Mouse (Mus musculus): ENCODE measurements around the gene Pard3b. TPM values are rescaled to one million over a fixed set of nuclear protein-coding genes. Genes with fewer than 3 reads are reported as not detected.

Pard3b gene
- polyA plus RNA-seq, 1 experiment: 3.0 TPM

DNA sequence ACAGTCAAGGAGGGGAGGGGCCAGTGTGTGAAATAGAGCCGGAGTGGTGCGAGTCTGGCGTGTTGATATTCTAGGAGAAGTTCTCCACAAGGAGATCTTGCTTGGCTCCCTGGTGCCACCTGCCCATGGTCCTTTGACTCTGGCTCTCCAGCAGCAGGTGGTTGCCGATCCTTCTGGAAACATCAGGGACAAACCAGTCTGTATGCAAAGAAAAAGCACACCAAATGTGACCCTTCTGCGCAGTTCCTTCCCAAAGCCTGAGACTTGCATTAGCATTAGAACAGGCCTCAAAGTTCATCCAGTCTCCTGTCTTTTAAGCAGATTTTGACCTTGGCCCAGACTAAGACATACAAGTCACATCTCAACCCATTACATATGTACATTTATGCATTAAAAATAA is 1011.9 kb downstream of the Pard3b start:
- Histone ChIP-seq H3K4me1 (ENCODE audit: control insufficient read depth, insufficient read depth, insufficient read length, low read length) (no peaks in the 10 kb centered on the region), H3K27ac (replicated peaks; ENCODE audit: low read depth, low read length) (no peak overlapping the region), H3K4me3 (ENCODE audit: insufficient read depth, low read depth, low read length) (no peak overlapping the region)

DNA sequence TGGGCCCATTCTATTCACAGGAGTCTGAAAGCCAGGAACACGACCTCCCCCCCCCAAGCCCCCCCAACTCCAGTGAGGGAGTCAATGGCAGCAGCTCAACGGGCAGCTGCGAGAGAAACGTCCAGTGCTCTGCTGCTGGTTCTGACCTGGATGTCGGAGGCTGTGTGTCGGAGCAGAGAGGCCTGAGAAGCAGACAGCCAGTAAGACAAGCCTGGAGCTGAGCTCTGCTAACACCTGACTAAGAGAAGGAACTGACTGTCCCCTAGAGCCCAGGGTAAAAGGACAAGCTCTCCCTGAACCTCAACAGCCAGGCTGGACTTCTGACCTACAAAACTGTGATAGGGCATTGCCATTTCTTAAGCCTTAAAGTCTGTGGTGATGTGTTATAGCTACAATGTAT is 1015.8 kb downstream of the Pard3b start:
- H3K27ac ChIP-seq (replicated peaks; ENCODE audit: low read depth, low read length): no peak overlapping the region
- H3K4me3 ChIP-seq (ENCODE audit: insufficient read depth, low read depth, low read length): no peak overlapping the region
- no peaks in the 10 kb centered on the region for H3K4me1 ChIP-seq (ENCODE audit: control insufficient read depth, insufficient read depth, insufficient read length, low read length)

DNA sequence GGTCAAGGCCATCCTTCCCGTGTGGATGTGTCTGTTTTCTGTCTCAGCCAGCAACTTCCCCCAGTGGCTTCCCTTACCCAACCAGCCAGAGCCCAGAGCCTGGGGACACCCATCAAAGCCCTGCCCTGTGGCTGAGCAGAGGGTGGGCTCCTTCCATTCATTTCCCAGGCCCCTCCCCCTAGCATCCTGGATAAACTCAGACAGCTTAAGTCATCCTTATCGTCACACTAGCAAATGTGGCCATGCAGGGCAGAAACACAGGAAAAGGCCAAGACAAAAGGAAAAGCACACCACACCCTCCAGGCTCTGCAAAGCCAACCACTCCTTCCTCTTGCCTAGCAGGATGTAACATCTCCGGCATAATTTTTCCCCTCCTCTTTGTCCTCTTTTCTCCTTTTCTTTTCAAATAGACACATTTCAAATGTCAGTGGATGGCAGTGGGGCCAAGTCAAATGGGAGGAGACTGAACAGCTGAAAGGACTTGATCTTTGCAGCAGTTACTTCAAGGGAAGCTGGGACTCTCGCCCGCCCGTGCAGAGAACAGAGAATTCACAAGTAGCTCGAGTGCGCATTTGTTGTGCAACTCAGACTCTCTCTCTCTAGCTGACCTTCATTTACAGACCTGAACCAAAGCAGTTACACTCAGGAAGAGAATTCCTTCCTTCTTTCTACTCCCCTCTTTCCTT is 1026.5 kb downstream of the Pard3b start:
- Histone ChIP-seq H3K4me1 (ENCODE audit: control insufficient read depth, insufficient read depth, insufficient read length, low read length) (0 out of 2 replicates have a peak, but pooled peaks cover 3% of the 10 kb centered on the region), H3K27ac (replicated peaks; ENCODE audit: low read depth, low read length) (no peak overlapping the region), H3K4me3 (ENCODE audit: insufficient read depth, low read depth, low read length) (no peak overlapping the region)

DNA sequence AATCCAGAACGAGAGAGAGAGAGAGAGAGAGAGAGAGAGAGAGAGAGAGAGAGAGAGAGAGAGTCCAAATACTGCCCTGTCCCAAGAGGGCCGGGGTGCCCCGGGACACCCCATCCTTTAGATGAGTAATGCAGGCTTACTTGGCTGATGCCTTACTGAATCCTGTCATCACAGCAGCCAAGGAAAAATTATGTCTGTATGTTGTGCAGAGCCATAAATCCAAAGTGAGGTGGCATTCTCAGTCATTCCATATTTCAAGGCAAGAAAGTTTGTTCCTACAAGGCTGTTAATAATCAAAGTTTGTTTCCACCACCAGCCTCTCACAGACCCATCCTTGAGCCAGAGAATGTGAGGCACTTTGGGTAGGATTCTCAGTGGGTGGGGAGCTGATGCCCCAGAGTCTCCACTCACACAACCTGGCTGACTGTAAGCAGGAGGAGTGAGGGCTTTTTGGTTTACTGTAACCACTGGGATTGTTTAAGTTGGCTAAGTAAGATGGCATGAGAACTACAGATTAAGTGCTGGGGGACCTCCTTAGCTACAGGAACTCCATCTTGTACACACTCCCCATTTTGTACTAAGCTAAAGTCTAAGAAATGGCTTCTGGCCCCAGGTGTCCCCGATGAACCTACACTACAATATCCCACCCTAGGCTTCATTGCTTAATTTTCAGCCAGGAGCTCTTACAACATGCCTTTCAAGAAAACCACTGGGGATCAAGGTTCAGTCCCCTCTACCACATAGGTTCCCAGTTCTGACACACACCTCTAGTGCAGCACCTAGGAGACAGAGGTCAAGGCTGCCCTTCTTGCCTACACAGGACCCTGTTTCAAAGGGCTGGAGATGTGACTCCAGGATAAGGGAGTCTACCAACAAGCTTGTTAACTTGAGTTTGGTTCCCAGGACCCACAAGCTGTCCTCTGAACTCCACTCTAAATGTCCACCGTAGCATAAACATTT is 1027.4 kb downstream of the Pard3b start:
- H3K4me1 ChIP-seq (ENCODE audit: control insufficient read depth, insufficient read depth, insufficient read length, low read length): 0 out of 2 replicates have a peak, but pooled peaks cover 3% of the 10 kb centered on the region
- H3K4me3 ChIP-seq (ENCODE audit: insufficient read depth, low read depth, low read length): no peak overlapping the region
- H3K27ac ChIP-seq (replicated peaks; ENCODE audit: low read depth, low read length): no peak overlapping the region

DNA sequence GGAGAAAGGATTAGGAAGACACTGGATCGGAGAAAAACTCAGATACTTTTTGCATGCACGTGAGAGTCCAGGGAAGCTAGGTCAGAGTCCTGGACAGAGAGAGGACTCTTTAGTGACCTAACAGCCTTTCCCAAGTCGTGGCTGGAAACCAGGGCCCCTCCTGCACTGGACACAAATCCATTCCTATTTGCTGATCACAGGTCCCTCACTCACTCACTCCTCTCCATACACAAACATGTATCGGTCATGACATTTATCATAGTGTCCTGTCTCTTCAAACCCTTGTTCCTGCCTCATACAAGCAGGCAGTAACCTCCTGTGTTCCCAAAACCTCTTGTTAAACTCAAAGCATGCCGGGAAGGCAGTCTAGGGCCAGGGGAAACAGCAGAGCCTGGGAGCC is 1028.2 kb downstream of the Pard3b start:
- H3K27ac ChIP-seq (replicated peaks; ENCODE audit: low read depth, low read length): no peak overlapping the region

DNA sequence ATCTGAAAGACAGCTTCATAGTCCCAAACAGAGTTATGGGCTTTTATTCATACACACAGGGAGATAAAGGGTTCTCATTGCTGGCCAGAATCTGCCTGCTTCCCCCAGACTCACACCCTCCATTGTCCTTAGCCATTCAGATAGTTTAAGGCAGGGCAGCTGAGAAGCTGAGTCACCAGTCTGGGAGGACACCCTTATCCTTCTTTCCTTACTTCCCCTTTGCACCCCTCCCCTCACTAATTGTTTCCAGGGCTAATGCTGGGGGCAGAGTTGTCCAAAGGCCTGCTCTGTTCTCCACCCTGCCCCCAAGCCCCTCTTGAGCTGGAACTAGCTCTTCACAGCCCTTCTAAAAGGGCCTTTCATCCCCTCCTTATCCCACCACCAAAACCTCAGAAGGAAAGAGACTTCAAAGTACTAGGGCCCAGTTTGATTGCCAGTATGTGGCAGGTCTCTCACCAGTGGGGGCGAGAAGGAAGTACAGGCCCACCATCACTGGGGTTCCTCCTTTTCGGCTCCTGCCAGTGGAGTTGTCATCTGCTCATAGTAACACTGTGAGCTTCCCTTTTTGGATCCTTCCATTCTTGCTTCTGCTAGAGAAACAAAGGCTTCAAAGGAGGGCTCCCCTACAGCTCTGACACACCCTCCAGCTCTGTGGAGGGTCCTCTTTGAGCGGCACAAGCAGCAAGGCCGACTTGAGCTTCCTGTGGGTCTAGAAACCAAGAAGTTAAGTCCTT is 1040.2 kb downstream of the Pard3b start:
- no peak overlapping the region for H3K27ac ChIP-seq (replicated peaks; ENCODE audit: low read depth, low read length)
- H3K4me3 ChIP-seq (ENCODE audit: insufficient read depth, low read depth, low read length): no peak overlapping the region
- H3K4me1 ChIP-seq (ENCODE audit: control insufficient read depth, insufficient read depth, insufficient read length, low read length): no peaks in the 10 kb centered on the region

More for the DNA sequence above, 1028.2 kb downstream of the Pard3b start:
- Histone ChIP-seq H3K4me1 (ENCODE audit: control insufficient read depth, insufficient read depth, insufficient read length, low read length) (0 out of 2 replicates have a peak, but pooled peaks cover 3% of the 10 kb centered on the region), H3K4me3 (ENCODE audit: insufficient read depth, low read depth, low read length) (no peak overlapping the region)

DNA sequence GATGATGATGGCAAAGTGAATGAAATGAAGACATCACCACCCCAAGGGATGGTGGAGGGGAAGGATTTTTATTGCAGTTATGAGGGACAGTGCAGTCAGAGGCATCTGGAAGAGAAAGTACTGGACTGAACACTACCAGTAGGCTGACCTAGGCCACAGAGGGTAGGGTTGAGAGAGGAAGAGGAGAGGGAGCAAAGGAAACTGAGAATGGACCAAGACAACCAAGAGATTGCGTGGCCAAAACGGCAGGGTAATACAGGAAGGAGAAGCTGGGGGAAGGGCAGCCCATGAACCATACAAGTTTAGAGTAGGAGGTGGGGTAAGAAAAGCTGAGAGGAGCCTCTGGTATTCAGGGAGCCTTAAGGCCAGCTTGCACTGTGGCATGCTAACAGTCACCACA is 1040.8 kb downstream of the Pard3b start:
- Histone ChIP-seq H3K4me1 (ENCODE audit: control insufficient read depth, insufficient read depth, insufficient read length, low read length) (no peaks in the 10 kb centered on the region), H3K4me3 (ENCODE audit: insufficient read depth, low read depth, low read length) (no peak overlapping the region), H3K27ac (replicated peaks; ENCODE audit: low read depth, low read length) (no peak overlapping the region)

DNA sequence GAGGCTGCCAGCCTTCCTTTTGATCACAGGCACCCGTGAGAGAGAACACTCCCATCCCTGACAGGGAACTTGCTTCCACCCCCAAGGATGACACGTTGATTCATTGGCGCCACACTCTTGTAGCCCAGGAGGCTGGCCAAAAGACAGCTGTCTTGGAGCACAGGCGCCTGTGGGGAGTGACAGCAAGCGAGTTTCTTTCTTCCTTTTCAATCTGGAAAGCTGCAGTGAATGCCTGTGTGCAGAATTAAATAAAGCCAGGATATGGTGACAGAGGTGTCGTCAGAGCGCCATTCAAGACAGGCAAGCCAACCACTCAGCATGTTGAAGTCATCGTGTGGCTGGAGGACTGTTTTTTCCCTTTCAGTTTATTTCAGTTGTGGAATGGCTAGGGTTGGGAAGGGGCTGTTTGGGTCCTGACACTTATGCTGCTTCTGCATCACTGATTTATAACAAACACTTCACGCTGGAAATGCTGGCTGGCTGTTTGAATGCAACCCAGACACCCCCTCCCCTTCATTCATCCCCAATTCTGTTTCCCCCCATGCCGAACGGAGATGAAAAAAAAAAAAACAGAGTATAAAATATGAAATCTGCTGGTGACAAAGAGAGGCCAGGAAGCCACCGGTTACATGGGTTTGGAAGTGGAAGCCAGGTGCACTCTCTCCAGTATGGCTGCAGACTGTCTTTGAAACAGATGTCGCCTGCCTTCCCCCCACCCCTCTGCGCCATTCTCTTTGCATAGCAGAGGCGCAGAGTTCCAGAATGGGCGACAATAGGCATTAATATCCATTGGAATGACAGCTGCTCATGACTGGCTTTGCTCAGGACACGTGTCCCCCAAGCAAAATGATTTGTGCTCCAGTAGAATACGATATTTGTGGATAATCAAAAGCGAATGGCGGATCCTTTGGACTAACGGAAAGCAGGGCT is 1044.1 kb downstream of the Pard3b start:
- Histone ChIP-seq H3K27ac (replicated peaks; ENCODE audit: low read depth, low read length) (no peak overlapping the region), H3K4me1 (ENCODE audit: control insufficient read depth, insufficient read depth, insufficient read length, low read length) (peaks cover 1% of the 10 kb centered on the region; the same call in 1 of the 2 replicates), H3K4me3 (ENCODE audit: insufficient read depth, low read depth, low read length) (no peak overlapping the region)

DNA sequence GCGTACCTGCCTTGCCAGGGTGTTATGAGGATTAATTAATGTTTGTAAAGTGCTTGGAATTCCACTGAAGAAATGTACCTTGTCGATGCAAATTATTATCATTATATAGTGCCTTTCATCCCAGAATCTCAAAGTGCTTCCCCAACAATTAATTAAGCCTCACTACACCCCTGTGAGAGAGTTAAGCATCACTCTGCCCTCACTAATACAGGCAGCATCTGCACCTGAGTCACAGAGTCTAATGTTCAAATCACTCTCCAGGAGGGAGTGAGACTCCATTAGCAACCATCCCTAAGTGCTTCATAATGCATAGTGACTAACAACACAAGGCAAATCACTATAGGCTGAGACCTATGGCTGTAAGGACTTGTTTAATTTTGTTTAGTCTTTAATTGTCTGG is 1044.9 kb downstream of the Pard3b start:
- Histone ChIP-seq H3K4me1 (ENCODE audit: control insufficient read depth, insufficient read depth, insufficient read length, low read length) (peaks cover 5% of the 10 kb centered on the region; the same call in 1 of the 2 replicates), H3K4me3 (ENCODE audit: insufficient read depth, low read depth, low read length) (no peak overlapping the region), H3K27ac (replicated peaks; ENCODE audit: low read depth, low read length) (no peak overlapping the region)

DNA sequence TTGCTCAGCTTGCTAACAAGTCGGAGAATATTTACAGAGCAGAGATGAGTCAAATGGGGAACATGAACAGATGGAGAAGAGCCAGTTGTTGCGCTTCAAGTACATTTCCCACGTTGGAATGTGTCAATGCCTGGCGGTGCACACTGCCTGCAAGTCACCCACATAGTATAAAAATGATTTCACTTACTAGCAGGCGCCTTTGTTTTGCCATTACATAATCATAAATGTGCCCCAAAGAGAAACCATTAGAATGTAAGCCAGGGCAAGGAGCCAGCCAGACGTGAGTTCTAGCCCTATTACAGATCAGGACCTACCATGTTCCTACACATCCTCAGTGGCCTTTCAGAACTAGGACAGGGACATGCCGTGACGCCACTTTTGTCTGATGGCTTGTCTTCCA is 1048.9 kb downstream of the Pard3b start:
- Histone ChIP-seq H3K4me3 (ENCODE audit: insufficient read depth, low read depth, low read length) (no peak overlapping the region), H3K4me1 (ENCODE audit: control insufficient read depth, insufficient read depth, insufficient read length, low read length) (peaks cover 5% of the 10 kb centered on the region; the same call in 1 of the 2 replicates), H3K27ac (replicated peaks; ENCODE audit: low read depth, low read length) (no peak overlapping the region)

DNA sequence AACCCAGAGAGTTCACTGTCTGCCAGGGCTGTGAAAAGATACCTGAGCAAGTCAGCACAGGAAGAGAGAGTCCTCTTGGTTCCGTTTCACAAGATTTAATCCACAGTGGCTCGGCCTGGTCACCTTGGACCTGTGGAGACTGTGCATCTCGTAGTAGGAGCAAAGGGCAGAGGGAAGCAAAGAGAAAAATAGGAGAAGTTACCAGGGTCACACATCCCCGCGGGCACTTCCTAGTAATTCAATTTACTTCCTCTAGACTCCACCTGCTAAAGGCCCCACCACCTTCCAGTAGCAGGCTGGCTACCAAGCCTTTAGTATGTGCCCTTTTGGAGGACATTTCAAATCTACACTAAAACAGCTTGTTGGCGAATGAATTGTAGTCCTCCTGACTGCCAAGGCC is 1052.6 kb downstream of the Pard3b start:
- no peak overlapping the region for H3K4me3 ChIP-seq (ENCODE audit: insufficient read depth, low read depth, low read length)
- no peak overlapping the region for H3K27ac ChIP-seq (replicated peaks; ENCODE audit: low read depth, low read length)
- peaks cover 5% of the 10 kb centered on the region; the same call in 1 of the 2 replicates for H3K4me1 ChIP-seq (ENCODE audit: control insufficient read depth, insufficient read depth, insufficient read length, low read length)

All from brown adipose tissue, adult 24 weeks (tissue).